8 mouse cellular contexts compared by ENCODE assay signal in genomic region chr2:84744126-84744525, GRCm38 (mm10). TPM values are rescaled to one million over a fixed set of nuclear protein-coding genes. Genes with fewer than 3 reads are reported as not detected.
A peak's percentile ranks its signal among the peaks of the same experiment; 100 is the strongest.
DNase-seq lines count a peak whose midpoint lies in the region; ATAC-seq lines count a peak whose summit lies in the region.

No protein-coding gene starts in this region.

- H3K9me3 ChIP-seq in kidney, embryonic 15.5 days (replicated peaks): no peaks in the 10 kb centered on the region
- H3K9me3 ChIP-seq in embryonic facial prominence, embryonic 10.5 days: no peaks in the 10 kb centered on the region
- H3K9me3 ChIP-seq in intestine, embryonic 14.5 days (ENCODE audit: control insufficient read depth, low read length): no peaks in the 10 kb centered on the region
- H3K9me3 ChIP-seq in midbrain, embryonic 14.5 days (ENCODE audit: control insufficient read depth, low read length): no peaks in the 10 kb centered on the region

- H3K4me3 ChIP-seq in kidney, embryonic 15.5 days (replicated peaks): peak overlapping the region; percentile 96
- peak overlapping the region; percentile 75 for H3K4me3 ChIP-seq in embryonic facial prominence, embryonic 10.5 days
- peak overlapping the region; percentile 97 for H3K4me3 ChIP-seq in intestine, embryonic 14.5 days (ENCODE audit: low read depth, low read length)
- H3K4me3 ChIP-seq in midbrain, embryonic 14.5 days (replicated peaks; ENCODE audit: low read depth, low read length): peak overlapping the region; percentile 72

- H3K9ac ChIP-seq in kidney, embryonic 15.5 days: peak overlapping the region; percentile 48
- peak overlapping the region; percentile 100 for H3K9ac ChIP-seq in intestine, embryonic 14.5 days (ENCODE audit: low read length)
- peak overlapping the region; percentile 34; the same call in 1 of the 2 replicates for H3K9ac ChIP-seq in midbrain, embryonic 14.5 days (replicated peaks; ENCODE audit: low read length)

- WGBS in kidney, embryonic 15.5 days: 2% methylated on average over 10 of the region's 10 CpGs
- under 1% methylated on average over 10 of the region's 10 CpGs for WGBS in embryonic facial prominence, embryonic 10.5 days
- WGBS in intestine, embryonic 14.5 days: under 1% methylated on average over 10 of the region's 10 CpGs
- 1% methylated on average over 10 of the region's 10 CpGs for WGBS in midbrain, embryonic 14.5 days

- peak overlapping the region; percentile 75 for H3K4me2 ChIP-seq in kidney, embryonic 15.5 days
- H3K4me2 ChIP-seq in intestine, embryonic 14.5 days (ENCODE audit: low read length): peak overlapping the region; percentile 93
- peak overlapping the region; percentile 86 for H3K4me2 ChIP-seq in midbrain, embryonic 14.5 days (ENCODE audit: low read length)

- peaks cover 41% of the 10 kb centered on the region for H3K4me1 ChIP-seq in kidney, embryonic 15.5 days
- peaks cover 45% of the 10 kb centered on the region for H3K4me1 ChIP-seq in embryonic facial prominence, embryonic 10.5 days
- peaks cover 23% of the 10 kb centered on the region for H3K4me1 ChIP-seq in intestine, embryonic 14.5 days (replicated peaks; ENCODE audit: control insufficient read depth, insufficient read depth, low read length)
- H3K4me1 ChIP-seq in midbrain, embryonic 14.5 days (ENCODE audit: control insufficient read depth, insufficient read depth, low read length): peaks cover 26% of the 10 kb centered on the region

- H3K27ac ChIP-seq in kidney, embryonic 15.5 days: peak overlapping the region; percentile 100
- H3K27ac ChIP-seq in embryonic facial prominence, embryonic 10.5 days (replicated peaks): peak overlapping the region; percentile 100
- peak overlapping the region; percentile 100 for H3K27ac ChIP-seq in intestine, embryonic 14.5 days (ENCODE audit: low read depth)
- H3K27ac ChIP-seq in midbrain, embryonic 14.5 days (replicated peaks; ENCODE audit: low read depth, low read length): peak overlapping the region; percentile 97

- DNase-seq in kidney, postnatal 25 days: no peak
- peak; percentile 83 for DNase-seq in embryonic facial prominence, embryonic 10.5 days (ENCODE audit: low spot score)
- no peak for DNase-seq in intestine, embryonic 14.5 days (ENCODE audit: low spot score)
- DNase-seq in midbrain, embryonic 14.5 days: peak; percentile 58
- DNase-seq in spleen, postnatal 10 days (ENCODE audit: low spot score in 2 of 2): no peak
- no peak for DNase-seq in adrenal gland, postnatal 36 days
- no peak for DNase-seq in layer of hippocampus, adult 11-12 months (ENCODE audit: low spot score)

- no peaks in the 10 kb centered on the region for H3K27me3 ChIP-seq in kidney, embryonic 15.5 days
- H3K27me3 ChIP-seq in embryonic facial prominence, embryonic 10.5 days (replicated peaks; ENCODE audit: low read depth, poor library complexity, severe bottlenecking): no peaks in the 10 kb centered on the region
- no peaks in the 10 kb centered on the region for H3K27me3 ChIP-seq in intestine, embryonic 14.5 days (replicated peaks; ENCODE audit: control insufficient read depth, insufficient read depth, low read length)
- H3K27me3 ChIP-seq in midbrain, embryonic 14.5 days (ENCODE audit: control insufficient read depth, insufficient read depth, low read length): no peaks in the 10 kb centered on the region

- H3K36me3 ChIP-seq in kidney, embryonic 15.5 days: peaks cover 17% of the 10 kb centered on the region
- H3K36me3 ChIP-seq in embryonic facial prominence, embryonic 10.5 days (replicated peaks): peaks cover 26% of the 10 kb centered on the region
- H3K36me3 ChIP-seq in intestine, embryonic 14.5 days (ENCODE audit: control insufficient read depth, insufficient read depth, low read length): peaks cover 14% of the 10 kb centered on the region
- no peaks in the 10 kb centered on the region for H3K36me3 ChIP-seq in midbrain, embryonic 14.5 days (ENCODE audit: control insufficient read depth, insufficient read depth, low read length)

- peak; percentile 37 for ATAC-seq in kidney, embryonic 15.5 days (replicated peaks; ENCODE audit: low FRiP score)
- peak; percentile 46 for ATAC-seq in intestine, embryonic 14.5 days (replicated peaks; ENCODE audit: low FRiP score, low TSS enrichment, low read depth)
- peak; percentile 21 for ATAC-seq in midbrain, embryonic 14.5 days (ENCODE audit: low FRiP score, low TSS enrichment)

RNA-seq across cellular contexts. Expression of gene Gm19426, which starts 0.7 kb away (rescaled TPM):
- polyA plus RNA-seq in kidney, embryonic 15.5 days (2015; fragmentation: Nextera tagmentation; extraction: Ambion mirVana): 13.2 and 13.7 TPM in 2 replicates
- polyA plus RNA-seq in embryonic facial prominence, embryonic 10.5 days (2016; fragmentation: Nextera tagmentation; extraction: Ambion mirVana): 8.0 and 9.5 TPM in 2 replicates
- 4.6 and 5.3 TPM in 2 replicates for polyA plus RNA-seq in intestine, embryonic 14.5 days (2014; fragmentation: Nextera tagmentation; extraction: Ambion mirVana)
- 2.0 and 3.3 TPM in 2 replicates for polyA plus RNA-seq in midbrain, embryonic 14.5 days (2014; fragmentation: Nextera tagmentation; extraction: Ambion mirVana)
- 1 to 10 TPM; 1.5 to 2.4 TPM for total RNA-seq in adrenal gland, postnatal 36 days (2021)

RNA-seq across cellular contexts. Expression of gene Ypel4, which starts 10.3 kb away (rescaled TPM):
- 8.7 and 9.4 TPM in 2 replicates for polyA plus RNA-seq in kidney, embryonic 15.5 days (2015; fragmentation: Nextera tagmentation; extraction: Ambion mirVana)
- 8.1 and 8.9 TPM in 2 replicates for polyA plus RNA-seq in embryonic facial prominence, embryonic 10.5 days (2016; fragmentation: Nextera tagmentation; extraction: Ambion mirVana)
- 6.9 and 8.8 TPM in 2 replicates for polyA plus RNA-seq in intestine, embryonic 14.5 days (2014; fragmentation: Nextera tagmentation; extraction: Ambion mirVana)
- polyA plus RNA-seq in midbrain, embryonic 14.5 days (2014; fragmentation: Nextera tagmentation; extraction: Ambion mirVana): 23.5 and 24.7 TPM in 2 replicates
- 1 to 10 TPM; 2.8 to 5.0 TPM for total RNA-seq in adrenal gland, postnatal 36 days (2021)

RNA-seq across cellular contexts. Expression of gene Clp1, which starts 17.0 kb away (rescaled TPM):
- polyA plus RNA-seq in kidney, embryonic 15.5 days (2015; fragmentation: Nextera tagmentation; extraction: Ambion mirVana): 29.1 and 31.6 TPM in 2 replicates
- polyA plus RNA-seq in embryonic facial prominence, embryonic 10.5 days (2016; fragmentation: Nextera tagmentation; extraction: Ambion mirVana): 53.2 and 53.8 TPM in 2 replicates
- polyA plus RNA-seq in intestine, embryonic 14.5 days (2014; fragmentation: Nextera tagmentation; extraction: Ambion mirVana): 25.7 and 29.0 TPM in 2 replicates
- 23.3 and 25.4 TPM in 2 replicates for polyA plus RNA-seq in midbrain, embryonic 14.5 days (2014; fragmentation: Nextera tagmentation; extraction: Ambion mirVana)
- total RNA-seq in adrenal gland, postnatal 36 days (2021): 10 to 100 TPM; 13.5 to 16.4 TPM

RNA-seq across cellular contexts. Expression of gene Zdhhc5, which starts 29.1 kb away (rescaled TPM):
- polyA plus RNA-seq in kidney, embryonic 15.5 days (2015; fragmentation: Nextera tagmentation; extraction: Ambion mirVana): 29.8 and 30.2 TPM in 2 replicates
- polyA plus RNA-seq in embryonic facial prominence, embryonic 10.5 days (2016; fragmentation: Nextera tagmentation; extraction: Ambion mirVana): 30.2 and 31.9 TPM in 2 replicates
- polyA plus RNA-seq in intestine, embryonic 14.5 days (2014; fragmentation: Nextera tagmentation; extraction: Ambion mirVana): 30.0 and 30.7 TPM in 2 replicates
- polyA plus RNA-seq in midbrain, embryonic 14.5 days (2014; fragmentation: Nextera tagmentation; extraction: Ambion mirVana): 21.5 and 21.8 TPM in 2 replicates
- 10 to 100 TPM; 63.3 to 63.9 TPM for total RNA-seq in adrenal gland, postnatal 36 days (2021)

RNA-seq across cellular contexts. Expression of gene Serping1, which starts 31.1 kb away (rescaled TPM):
- 86.7 and 109 TPM in 2 replicates for polyA plus RNA-seq in kidney, embryonic 15.5 days (2015; fragmentation: Nextera tagmentation; extraction: Ambion mirVana)
- polyA plus RNA-seq in embryonic facial prominence, embryonic 10.5 days (2016; fragmentation: Nextera tagmentation; extraction: Ambion mirVana): 16.6 and 18.7 TPM in 2 replicates
- 60.9 and 73.4 TPM in 2 replicates for polyA plus RNA-seq in intestine, embryonic 14.5 days (2014; fragmentation: Nextera tagmentation; extraction: Ambion mirVana)
- 19.7 and 33.6 TPM in 2 replicates for polyA plus RNA-seq in midbrain, embryonic 14.5 days (2014; fragmentation: Nextera tagmentation; extraction: Ambion mirVana)
- 10 to 100 TPM; 63.0 to 84.6 TPM for total RNA-seq in adrenal gland, postnatal 36 days (2021)

Comparison
In these comparisons a context has a peak if more than half of its experiments do, and no peak if none do; other contexts are left out.
1. H3K9ac ChIP-seq: peak in every context shown above with its lines; median percentile 100 in intestine, embryonic 14.5 days; 48 in kidney, embryonic 15.5 days; 34 in midbrain, embryonic 14.5 days.
2. DNase-seq: peak in embryonic facial prominence, embryonic 10.5 days (single experiment) and midbrain, embryonic 14.5 days (single experiment); none in kidney, postnatal 25 days (0 of 2), intestine, embryonic 14.5 days (single experiment), spleen, postnatal 10 days (0 of 2), adrenal gland, postnatal 36 days (0 of 2) and layer of hippocampus, adult 11-12 months (single experiment).
3. Peak in every context shown above with its lines, with median percentiles within 50 percentile points of each other: ATAC-seq, H3K27ac ChIP-seq, H3K4me2 ChIP-seq and H3K4me3 ChIP-seq.